Mouse (Mus musculus): ENCODE results near the gene Wt1. TPM values are rescaled to one million over a fixed set of nuclear protein-coding genes. Genes with fewer than 3 reads are reported as not detected.

Wt1 gene
- polyA plus RNA-seq, 1 experiment: not detected

DNA sequence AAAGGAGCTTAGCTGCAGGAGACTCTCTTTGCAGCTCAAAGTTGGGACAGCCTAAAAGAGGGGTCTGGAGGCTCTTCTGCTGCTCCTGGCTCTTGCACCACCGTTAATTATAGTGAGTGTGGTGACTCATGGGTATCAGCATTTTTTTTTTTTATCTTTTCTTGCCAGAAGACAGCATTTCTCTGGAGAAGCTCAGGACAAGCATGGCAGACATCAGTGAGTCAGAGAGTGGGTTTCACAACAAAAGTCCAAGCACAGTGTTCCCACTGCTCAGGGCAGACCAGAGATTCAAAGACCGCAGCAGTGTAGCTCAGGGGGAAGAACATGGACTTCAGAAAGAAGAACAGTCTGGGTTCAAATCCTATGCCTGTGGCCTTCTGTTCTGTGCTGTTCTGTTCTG, 47.9 kb downstream of the Wt1 start:
- Histone ChIP-seq H3K4me3 (ENCODE audit: insufficient read depth, low read length) (no peak overlapping the region), H3K27ac (ENCODE audit: insufficient read depth, low read depth, low read length) (no peak overlapping the region), H3K4me1 (ENCODE audit: control insufficient read depth, insufficient read depth, low read length) (no peaks in the 10 kb centered on the region)
- TF ChIP-seq CTCF (IDR thresholded peaks at IDR 0.05; ENCODE audit: low read depth, low read length) (no peak), POLR2A (IDR thresholded peaks at IDR 0.05; ENCODE audit: borderline replicate concordance, low read depth, low read length) (no peak)

DNA sequence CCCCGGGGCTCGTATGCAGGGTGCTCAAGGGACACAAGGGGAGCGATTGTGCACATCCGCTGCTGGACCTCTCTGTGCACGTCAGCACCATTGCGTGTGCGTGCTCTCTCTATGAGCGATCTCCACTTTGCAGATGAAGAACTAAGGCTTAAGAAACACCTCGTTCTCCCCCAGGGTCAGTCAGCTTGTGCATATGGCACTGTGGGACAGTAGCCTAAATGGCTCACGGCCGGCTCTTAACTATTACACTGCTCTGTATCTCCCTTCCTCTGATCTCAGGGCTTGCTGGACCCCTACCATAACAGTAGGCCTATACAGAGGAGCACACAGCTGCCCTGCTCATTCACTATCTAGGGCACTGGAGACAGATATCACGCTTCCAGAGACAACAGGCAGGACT, 52.5 kb downstream of the Wt1 start:
- no peak overlapping the region for H3K4me3 ChIP-seq (ENCODE audit: insufficient read depth, low read length)

DNA sequence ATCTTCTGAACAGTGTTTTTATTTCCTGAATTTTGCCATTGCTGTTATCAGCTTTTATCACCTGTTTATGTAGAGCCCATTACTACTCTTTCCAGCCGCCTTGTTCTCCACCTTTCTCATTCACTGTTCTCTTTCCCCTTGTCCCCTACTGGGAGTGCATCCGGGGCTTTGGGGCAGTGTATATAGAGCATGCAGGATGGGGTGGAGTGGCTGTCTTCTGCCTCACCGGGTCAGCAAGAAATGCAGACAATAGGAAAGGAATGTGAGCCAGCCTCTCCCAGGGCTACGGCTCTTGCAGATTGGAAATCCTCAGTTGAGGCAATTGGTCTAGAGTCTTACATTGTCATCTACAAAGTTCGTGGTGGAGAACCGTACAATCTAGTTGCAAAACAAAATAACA, 56.2 kb downstream of the Wt1 start:
- H3K4me3 ChIP-seq (ENCODE audit: insufficient read depth, low read length): no peak overlapping the region
- H3K4me1 ChIP-seq (ENCODE audit: control insufficient read depth, insufficient read depth, low read length): no peaks in the 10 kb centered on the region
- TF ChIP-seq CTCF (IDR thresholded peaks at IDR 0.05; ENCODE audit: low read depth, low read length) (no peak), POLR2A (IDR thresholded peaks at IDR 0.05; ENCODE audit: borderline replicate concordance, low read depth, low read length) (no peak)
- H3K27ac ChIP-seq (ENCODE audit: insufficient read depth, low read depth, low read length): no peak overlapping the region

More for the DNA sequence above, 52.5 kb downstream of the Wt1 start:
- no peak for TF ChIP-seq CTCF (IDR thresholded peaks at IDR 0.05; ENCODE audit: low read depth, low read length)
- no peak for TF ChIP-seq POLR2A (IDR thresholded peaks at IDR 0.05; ENCODE audit: borderline replicate concordance, low read depth, low read length)
- Histone ChIP-seq H3K27ac (ENCODE audit: insufficient read depth, low read depth, low read length) (no peak overlapping the region), H3K4me1 (ENCODE audit: control insufficient read depth, insufficient read depth, low read length) (no peaks in the 10 kb centered on the region)

DNA sequence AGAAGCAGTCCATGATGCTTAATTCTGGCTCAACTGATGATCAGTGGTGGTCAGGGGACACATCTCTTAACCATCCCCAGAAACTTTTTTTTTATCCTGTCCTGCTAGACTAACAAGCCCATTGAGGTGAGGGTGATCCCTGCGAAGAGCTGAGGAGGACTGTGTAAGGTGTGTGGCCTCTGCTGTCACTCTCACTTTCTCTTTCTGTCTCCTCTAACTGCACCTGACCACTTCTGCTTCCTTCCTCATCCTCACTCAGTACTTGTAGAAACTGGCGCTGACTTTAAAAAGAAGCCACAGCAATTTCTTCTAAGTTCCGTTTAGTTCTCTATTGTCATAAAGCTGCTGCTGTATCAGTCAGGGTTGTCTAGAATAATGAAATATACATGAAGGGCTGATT, 58.8 kb downstream of the Wt1 start:
- Histone ChIP-seq H3K4me3 (ENCODE audit: insufficient read depth, low read length) (no peak overlapping the region), H3K27ac (ENCODE audit: insufficient read depth, low read depth, low read length) (no peak overlapping the region), H3K4me1 (ENCODE audit: control insufficient read depth, insufficient read depth, low read length) (no peaks in the 10 kb centered on the region)
- TF ChIP-seq POLR2A (IDR thresholded peaks at IDR 0.05; ENCODE audit: borderline replicate concordance, low read depth, low read length) (no peak), CTCF (IDR thresholded peaks at IDR 0.05; ENCODE audit: low read depth, low read length) (no peak)

DNA sequence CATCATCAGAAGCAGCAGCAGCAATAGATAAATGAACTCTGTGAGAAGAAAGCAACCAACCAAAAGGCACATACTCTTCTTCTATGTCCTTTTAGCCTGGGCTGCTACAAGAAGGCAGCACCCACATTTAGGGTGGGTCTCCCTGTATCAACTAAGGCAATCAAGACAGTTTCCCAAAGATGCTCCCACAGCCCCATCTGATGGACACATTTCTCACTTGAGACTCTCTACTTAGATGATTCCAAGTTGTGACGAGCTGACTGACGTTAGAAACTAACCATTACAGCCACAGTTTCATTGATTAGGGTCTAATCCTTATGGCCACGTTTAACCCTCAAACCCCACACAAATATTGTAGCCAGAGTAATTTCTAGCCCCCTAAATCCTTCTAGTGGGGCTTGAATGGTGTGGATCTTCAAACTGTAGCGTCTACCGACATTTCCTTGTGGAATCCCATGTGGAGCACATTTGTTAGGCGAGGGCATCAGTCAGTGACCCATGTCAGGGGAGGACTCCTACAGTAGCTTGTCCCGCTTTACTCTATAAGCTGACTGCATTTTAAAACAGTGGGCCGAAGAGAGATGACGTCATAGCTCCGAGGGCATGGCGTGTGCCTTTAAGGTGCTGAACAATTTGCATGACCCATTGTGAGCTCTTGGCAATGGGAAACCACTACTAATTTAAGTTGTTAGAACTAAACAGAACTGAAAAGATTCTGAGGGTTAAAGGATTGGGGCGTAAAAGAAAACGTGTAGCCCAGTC, 59.6 kb downstream of the Wt1 start:
- Histone ChIP-seq H3K27ac (ENCODE audit: insufficient read depth, low read depth, low read length) (no peak overlapping the region), H3K4me3 (ENCODE audit: insufficient read depth, low read length) (no peak overlapping the region)
- no peak for TF ChIP-seq POLR2A (IDR thresholded peaks at IDR 0.05; ENCODE audit: borderline replicate concordance, low read depth, low read length)

DNA sequence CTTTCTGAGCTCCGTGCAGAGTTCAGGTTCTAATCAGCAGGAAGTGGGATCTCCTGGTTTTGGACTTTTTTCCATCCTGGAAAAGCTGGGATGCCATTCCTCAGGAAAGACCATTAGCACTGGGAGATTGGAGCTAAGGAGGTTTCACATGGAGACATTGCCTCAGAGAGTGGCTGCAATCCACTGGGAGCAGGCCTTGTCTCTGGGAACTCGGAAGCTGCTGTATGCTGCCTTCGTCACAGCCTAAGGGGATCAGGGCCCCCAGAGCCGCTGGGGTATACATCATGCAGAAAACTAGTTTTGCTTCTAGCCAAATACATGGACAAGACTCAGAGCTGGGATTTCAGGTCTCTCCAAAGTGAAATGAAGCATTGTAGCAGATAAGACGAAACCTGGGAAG, 60.3 kb downstream of the Wt1 start:
- no peaks in the 10 kb centered on the region for H3K4me1 ChIP-seq (ENCODE audit: control insufficient read depth, insufficient read depth, low read length)
- H3K4me3 ChIP-seq (ENCODE audit: insufficient read depth, low read length): no peak overlapping the region
- no peak for TF ChIP-seq POLR2A (IDR thresholded peaks at IDR 0.05; ENCODE audit: borderline replicate concordance, low read depth, low read length)
- TF ChIP-seq CTCF (IDR thresholded peaks at IDR 0.05; ENCODE audit: low read depth, low read length): no peak
- no peak overlapping the region for H3K27ac ChIP-seq (ENCODE audit: insufficient read depth, low read depth, low read length)

More for the DNA sequence above, 59.6 kb downstream of the Wt1 start:
- H3K4me1 ChIP-seq (ENCODE audit: control insufficient read depth, insufficient read depth, low read length): no peaks in the 10 kb centered on the region

DNA sequence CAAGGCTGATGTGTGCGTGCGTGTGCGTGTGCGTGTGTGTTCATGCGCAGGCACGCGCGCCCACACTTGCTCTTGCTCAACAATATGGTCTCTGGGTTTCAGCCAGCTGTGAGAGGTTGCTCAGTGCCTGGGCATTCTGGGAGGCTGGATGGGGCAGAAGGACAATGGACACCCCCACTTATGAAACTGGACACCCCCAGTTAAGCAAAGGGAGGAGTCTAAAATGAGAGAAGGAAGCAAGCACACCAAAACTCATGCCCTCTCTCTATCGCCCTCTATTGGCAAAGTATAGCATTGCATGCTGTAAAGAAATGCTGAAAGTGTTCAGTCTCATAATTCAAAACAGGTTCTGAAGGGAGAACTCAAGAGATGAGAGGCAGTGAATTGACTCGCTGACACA, 61.9 kb downstream of the Wt1 start:
- TF ChIP-seq CTCF (IDR thresholded peaks at IDR 0.05; ENCODE audit: low read depth, low read length) (0 out of 2 replicates have a peak, but pooled peaks have one; percentile 17), POLR2A (IDR thresholded peaks at IDR 0.05; ENCODE audit: borderline replicate concordance, low read depth, low read length) (no peak)
- Histone ChIP-seq H3K4me1 (ENCODE audit: control insufficient read depth, insufficient read depth, low read length) (no peaks in the 10 kb centered on the region), H3K4me3 (ENCODE audit: insufficient read depth, low read length) (no peak overlapping the region), H3K27ac (ENCODE audit: insufficient read depth, low read depth, low read length) (no peak overlapping the region)

DNA sequence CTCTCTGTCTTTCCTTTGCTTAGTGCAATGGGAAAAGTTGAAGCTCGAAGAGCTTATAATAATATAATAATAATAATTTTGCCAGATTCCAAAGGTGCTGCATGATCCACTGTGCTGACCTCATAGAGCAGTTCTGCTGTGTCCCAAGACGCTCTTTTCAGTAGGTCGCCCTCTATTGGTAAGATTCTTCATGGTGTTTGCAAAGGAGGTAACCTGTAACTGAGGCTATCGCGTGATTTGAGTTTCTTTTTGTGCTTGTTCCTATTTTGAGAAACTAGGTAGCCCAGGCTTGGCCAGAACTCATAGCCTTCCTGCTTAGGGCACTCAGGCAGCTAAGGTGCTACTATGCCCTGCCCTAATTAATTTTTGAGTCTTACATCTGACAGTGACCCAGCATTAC, 63.0 kb downstream of the Wt1 start:
- no peak overlapping the region for H3K27ac ChIP-seq (ENCODE audit: insufficient read depth, low read depth, low read length)
- TF ChIP-seq POLR2A (IDR thresholded peaks at IDR 0.05; ENCODE audit: borderline replicate concordance, low read depth, low read length) (no peak), CTCF (IDR thresholded peaks at IDR 0.05; ENCODE audit: low read depth, low read length) (no peak)

DNA sequence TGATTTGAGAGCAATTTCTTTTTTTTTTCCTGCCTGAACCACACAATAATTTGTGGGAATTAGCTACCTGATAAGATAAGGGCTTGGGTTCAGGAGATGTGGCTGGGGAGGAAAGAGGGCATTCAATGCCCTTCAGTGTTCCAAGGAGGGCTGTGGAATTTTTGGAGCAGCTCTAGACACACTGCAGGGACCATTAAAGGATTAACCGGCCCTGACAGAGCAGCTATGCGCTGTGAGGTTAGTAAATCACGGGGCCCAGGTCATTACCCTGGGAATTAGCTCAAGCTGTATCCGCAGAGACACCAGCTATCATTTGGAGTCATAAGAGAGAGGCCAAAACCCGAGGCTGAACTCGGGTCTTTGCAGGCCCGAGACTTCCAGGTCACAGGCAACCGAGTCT, 73.8 kb downstream of the Wt1 start:
- H3K4me1 ChIP-seq (ENCODE audit: control insufficient read depth, insufficient read depth, low read length): no peaks in the 10 kb centered on the region
- no peak overlapping the region for H3K4me3 ChIP-seq (ENCODE audit: insufficient read depth, low read length)
- H3K27ac ChIP-seq (ENCODE audit: insufficient read depth, low read depth, low read length): no peak overlapping the region
- TF ChIP-seq POLR2A (IDR thresholded peaks at IDR 0.05; ENCODE audit: borderline replicate concordance, low read depth, low read length): no peak
- no peak for TF ChIP-seq CTCF (IDR thresholded peaks at IDR 0.05; ENCODE audit: low read depth, low read length)

More for the DNA sequence above, 63.0 kb downstream of the Wt1 start:
- Histone ChIP-seq H3K4me3 (ENCODE audit: insufficient read depth, low read length) (no peak overlapping the region), H3K4me1 (ENCODE audit: control insufficient read depth, insufficient read depth, low read length) (no peaks in the 10 kb centered on the region)

DNA sequence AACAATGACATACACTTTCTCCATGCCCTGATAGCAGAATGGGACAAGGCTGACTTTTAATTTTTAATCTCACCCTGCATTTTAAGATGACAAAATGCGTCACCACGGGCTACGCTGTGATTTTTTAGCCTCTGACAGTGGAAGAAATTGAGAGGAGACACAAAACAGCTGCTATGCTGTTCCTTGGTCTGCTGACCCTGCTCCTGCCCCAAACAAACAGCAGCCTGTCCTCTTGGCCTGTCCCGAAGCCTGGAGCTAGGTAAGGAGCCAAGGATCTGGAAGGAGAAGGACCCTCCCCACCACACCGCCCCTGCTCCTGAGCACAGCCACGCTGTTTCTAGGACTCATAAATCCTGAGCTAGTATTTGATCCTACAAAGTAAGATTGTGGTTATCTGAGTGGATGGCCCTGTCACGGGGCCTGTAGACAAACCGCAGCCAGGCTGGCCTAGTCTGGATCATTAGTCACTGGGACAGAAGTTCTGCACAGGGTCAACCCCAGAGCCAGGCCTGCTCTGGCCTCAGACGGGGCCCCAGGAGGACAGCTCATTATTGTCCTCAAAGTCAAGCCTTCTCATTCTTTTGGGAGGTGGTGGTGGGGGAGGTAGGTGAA, 80.3 kb downstream of the Wt1 start:
- Histone ChIP-seq H3K4me3 (ENCODE audit: insufficient read depth, low read length) (no peak overlapping the region), H3K4me1 (ENCODE audit: control insufficient read depth, insufficient read depth, low read length) (no peaks in the 10 kb centered on the region), H3K27ac (ENCODE audit: insufficient read depth, low read depth, low read length) (no peak overlapping the region)
- TF ChIP-seq CTCF (IDR thresholded peaks at IDR 0.05; ENCODE audit: low read depth, low read length): no peak
- no peak for TF ChIP-seq POLR2A (IDR thresholded peaks at IDR 0.05; ENCODE audit: borderline replicate concordance, low read depth, low read length)

Measured in bone marrow macrophage, adult 2 months (primary cell).